Mouse (Mus musculus): ENCODE results near the gene Gm3476. TPM values are rescaled to one million over a fixed set of nuclear protein-coding genes. Genes with fewer than 3 reads are reported as not detected.
"Not testable (repeated sequence)": the region's sequence is repeated elsewhere in the genome, so short reads cannot be mapped to it uniquely, and the experiment has no call there.

Gm3476 gene
- polyA plus RNA-seq (2015; fragmentation: Nextera tagmentation; extraction: Ambion mirVana) = not detected in 2 replicates

DNA sequence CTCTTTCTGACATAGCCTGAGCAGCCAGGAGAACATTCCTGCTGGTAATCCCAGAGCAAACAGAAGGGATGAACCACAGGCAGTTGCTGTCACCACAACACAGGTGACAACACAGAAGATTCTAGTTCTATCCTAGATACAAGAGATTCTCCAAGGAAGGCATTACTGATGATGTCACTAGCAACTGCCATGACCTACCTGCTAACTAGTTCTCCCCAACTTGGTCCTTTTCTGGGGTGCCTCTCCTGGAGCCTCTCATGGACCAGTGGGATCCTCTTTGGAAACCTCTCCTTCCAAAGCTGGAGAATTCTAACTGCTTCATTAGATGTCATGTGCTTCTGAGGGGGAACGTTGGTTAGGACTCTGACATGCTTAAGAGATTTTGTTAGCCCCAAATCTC lies at the start of gene Gm3476:
Gene Gm3476, minus strand, starts transcription at position 101 of the 400 bp plus-strand sequence.
- not testable (repeated sequence) for ATAC-seq (replicated peaks)

DNA sequence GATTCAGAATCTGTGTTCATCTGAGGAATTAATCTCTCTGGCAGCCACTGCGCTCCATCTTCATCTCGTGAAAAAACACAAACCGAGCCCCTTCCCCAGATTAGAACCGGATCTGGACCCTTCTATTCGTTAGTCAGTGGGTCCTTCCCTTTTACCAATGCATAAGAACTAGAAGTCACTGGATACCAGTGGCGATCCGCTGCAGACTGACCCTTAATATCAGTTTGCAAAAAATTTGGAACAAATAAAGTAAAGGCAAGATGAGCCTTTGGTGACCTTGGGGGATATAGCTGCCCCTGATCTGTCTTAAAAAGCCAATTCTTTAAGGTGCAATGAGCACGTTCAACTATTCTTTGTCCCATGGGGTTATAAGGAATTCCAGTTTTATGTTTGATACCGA lies 37.9 kb upstream of the Gm3476 start:
- 89% methylated on average over 5 of the region's 9 CpGs for WGBS
- not testable (repeated sequence) for ATAC-seq (replicated peaks); H3K9me3 ChIP-seq; H3K4me3 ChIP-seq; H3K27ac ChIP-seq (replicated peaks); H3K4me2 ChIP-seq (replicated peaks); H3K9ac ChIP-seq (replicated peaks); H3K36me3 ChIP-seq; H3K27me3 ChIP-seq; H3K4me1 ChIP-seq

More for the DNA sequence above, at the start of gene Gm3476:
- not testable (repeated sequence) for H3K4me1 ChIP-seq; H3K9ac ChIP-seq (replicated peaks); H3K4me3 ChIP-seq; H3K36me3 ChIP-seq; H3K27me3 ChIP-seq; H3K9me3 ChIP-seq; H3K27ac ChIP-seq (replicated peaks); H3K4me2 ChIP-seq (replicated peaks)
- no CpG with 5 or more reads among the region's 1 CpGs for WGBS

DNA sequence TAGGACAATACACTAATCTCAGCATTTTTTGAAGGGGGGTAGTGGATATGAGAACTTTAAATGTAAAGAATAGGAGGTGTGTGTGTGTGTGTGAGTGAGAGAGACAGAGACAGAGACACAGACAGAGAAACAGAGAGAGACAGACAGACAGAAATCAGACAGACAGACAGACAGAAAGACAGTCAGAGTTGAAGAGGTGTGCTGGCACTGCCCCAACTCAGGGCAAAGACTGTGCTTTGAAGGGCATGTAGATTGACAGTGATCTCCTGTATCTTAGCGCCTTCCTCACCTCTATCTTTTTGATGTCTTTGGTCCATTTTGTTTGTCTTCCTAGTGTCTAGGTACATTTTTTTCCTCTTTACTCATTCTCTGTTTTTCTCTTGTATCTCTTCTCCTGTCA lies 35.5 kb upstream of the Gm3476 start:
- H3K4me2 ChIP-seq (replicated peaks); H3K4me1 ChIP-seq; H3K9me3 ChIP-seq; H3K27ac ChIP-seq (replicated peaks); H3K36me3 ChIP-seq; H3K27me3 ChIP-seq; ATAC-seq (replicated peaks); H3K9ac ChIP-seq (replicated peaks); H3K4me3 ChIP-seq: not testable (repeated sequence)
- 100% methylated on average over 1 of the region's 1 CpGs for WGBS

GRCm38 (mm10) chr14:6108272-6108925 lies 17.2 kb downstream of the Gm3476 start, which contains the start of gene Gm3468:
Gene Gm3468, minus strand, starts transcription at chr14:6108665.
- Histone ChIP-seq H3K9ac (replicated peaks) (peak within 1 kb of the TSS; percentile 36), H3K4me3 (peak within 1 kb of the TSS; percentile 46), H3K4me2 (replicated peaks) (peak within 1 kb of the TSS; percentile 45)
- H3K27me3 ChIP-seq; H3K4me1 ChIP-seq; H3K27ac ChIP-seq (replicated peaks); H3K36me3 ChIP-seq; H3K9me3 ChIP-seq: not testable (repeated sequence)
- ATAC-seq (replicated peaks) = peak; percentile 91
- under 1% methylated on average over 42 of the region's 51 CpGs for WGBS

DNA sequence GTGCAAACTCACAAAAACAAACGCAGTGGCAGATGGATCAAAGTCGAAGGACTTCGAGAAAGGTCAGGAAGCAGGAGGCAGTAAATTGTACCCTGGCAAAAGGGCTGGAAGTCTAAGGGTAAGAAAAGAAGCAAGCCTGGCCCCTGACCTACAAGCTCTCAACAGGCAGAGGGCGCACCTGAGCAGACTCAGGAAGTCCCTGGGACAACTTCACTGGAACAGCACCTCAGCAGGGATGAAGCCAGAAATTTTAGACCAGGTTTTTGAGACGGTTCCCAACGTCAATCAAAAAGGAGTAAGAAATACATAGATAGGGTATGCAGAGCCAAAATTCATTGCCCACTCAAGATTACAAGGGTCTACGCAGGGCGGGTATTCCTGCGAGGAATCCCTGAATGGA lies 18.1 kb downstream of the Gm3476 start:
- H3K27ac ChIP-seq (replicated peaks); ATAC-seq (replicated peaks); H3K27me3 ChIP-seq; H3K9ac ChIP-seq (replicated peaks); H3K36me3 ChIP-seq; H3K4me1 ChIP-seq; H3K9me3 ChIP-seq: not testable (repeated sequence)
- peak overlapping the region; percentile 46 for H3K4me3 ChIP-seq
- H3K4me2 ChIP-seq (replicated peaks) = peak overlapping the region; percentile 45
- WGBS = 5% methylated on average over 9 of the region's 9 CpGs

DNA sequence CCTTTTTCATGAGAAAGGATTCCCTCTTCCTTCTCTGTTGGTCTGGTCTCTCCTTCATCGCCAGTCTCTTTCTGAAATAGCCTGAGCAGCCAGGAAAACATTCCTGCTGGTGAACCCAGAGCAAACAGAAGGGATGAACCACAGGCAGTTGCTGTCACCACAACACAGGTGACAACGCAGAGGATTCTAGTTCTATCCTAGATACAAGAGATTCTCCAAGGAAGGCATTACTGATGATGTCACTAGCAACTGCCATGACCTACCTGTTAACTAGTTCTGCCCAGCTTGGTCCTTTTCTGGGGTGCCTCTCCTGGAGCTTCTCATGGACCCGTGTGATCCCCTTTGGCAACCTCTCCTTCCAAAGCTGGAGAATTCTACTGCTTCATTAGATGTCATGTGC lies 31.8 kb downstream of the Gm3476 start, which contains the start of gene Gm8206:
Gene Gm8206, minus strand, starts transcription at position 101 of the 400 bp plus-strand sequence.
- H3K27me3 ChIP-seq; H3K4me2 ChIP-seq (replicated peaks); H3K4me3 ChIP-seq; ATAC-seq (replicated peaks); H3K27ac ChIP-seq (replicated peaks); H3K9me3 ChIP-seq; H3K4me1 ChIP-seq; H3K36me3 ChIP-seq; H3K9ac ChIP-seq (replicated peaks): not testable (repeated sequence)
- 91% methylated on average over 2 of the region's 3 CpGs for WGBS

DNA sequence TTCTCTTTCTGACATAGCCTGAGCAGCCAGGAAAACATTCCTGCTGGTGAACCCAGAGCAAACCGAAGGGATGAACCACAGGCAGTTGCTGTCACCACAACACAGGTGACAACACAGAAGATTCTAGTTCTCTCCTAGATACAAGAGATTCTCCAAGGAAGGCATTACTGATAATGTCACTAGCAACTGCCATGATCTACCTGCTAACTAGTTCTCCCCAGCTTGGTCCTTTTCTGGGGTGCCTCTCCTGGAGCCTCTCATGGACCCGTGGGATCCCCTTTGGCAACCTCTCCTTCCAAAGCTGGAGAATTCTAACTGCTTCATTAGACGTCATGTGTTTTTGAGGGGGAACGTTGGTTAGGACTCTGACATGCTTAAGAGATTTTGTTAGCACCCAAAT lies 67.4 kb downstream of the Gm3476 start, which contains the start of gene Gm6337:
Gene Gm6337, minus strand, starts transcription at position 101 of the 400 bp plus-strand sequence.
- H3K4me2 ChIP-seq (replicated peaks); ATAC-seq (replicated peaks); H3K9ac ChIP-seq (replicated peaks); H3K4me3 ChIP-seq; H3K36me3 ChIP-seq; H3K27me3 ChIP-seq; H3K9me3 ChIP-seq; H3K27ac ChIP-seq (replicated peaks); H3K4me1 ChIP-seq: not testable (repeated sequence)
- 81% methylated on average over 4 of the region's 4 CpGs for WGBS

Other genes with a start within 250 kb of the Gm3476 start
- gene Gm8237, start 245.4 kb downstream of the Gm3476 start, polyA plus RNA-seq (2015; fragmentation: Nextera tagmentation; extraction: Ambion mirVana) = 0.27 and 0.43 TPM in 2 replicates
- gene Gm3248, start 164.1 kb downstream of the Gm3476 start, polyA plus RNA-seq (2015; fragmentation: Nextera tagmentation; extraction: Ambion mirVana) = 1.4 and 1.6 TPM in 2 replicates
- gene Gm3453, start 146.7 kb downstream of the Gm3476 start, polyA plus RNA-seq (2015; fragmentation: Nextera tagmentation; extraction: Ambion mirVana) = not detected in 2 replicates
- not detected in 2 replicates for gene Gm6337, start 67.5 kb downstream of the Gm3476 start, polyA plus RNA-seq (2015; fragmentation: Nextera tagmentation; extraction: Ambion mirVana)
- 2.9 and 3.7 TPM in 2 replicates for gene Gm8206, start 31.9 kb downstream of the Gm3476 start, polyA plus RNA-seq (2015; fragmentation: Nextera tagmentation; extraction: Ambion mirVana)
- gene Gm3468, start 17.1 kb downstream of the Gm3476 start, polyA plus RNA-seq (2015; fragmentation: Nextera tagmentation; extraction: Ambion mirVana) = 2.4 and 2.9 TPM in 2 replicates
- gene Gm21560, start 93.5 kb upstream of the Gm3476 start, polyA plus RNA-seq (2015; fragmentation: Nextera tagmentation; extraction: Ambion mirVana) = not detected in 2 replicates
- 5.4 and 5.5 TPM in 2 replicates for gene Gm3411, start 161.4 kb upstream of the Gm3476 start, polyA plus RNA-seq (2015; fragmentation: Nextera tagmentation; extraction: Ambion mirVana)
- gene Gm21103, start 179.0 kb upstream of the Gm3476 start, polyA plus RNA-seq (2015; fragmentation: Nextera tagmentation; extraction: Ambion mirVana) = not detected in 2 replicates
- gene Gm3618, start 217.9 kb upstream of the Gm3476 start, polyA plus RNA-seq (2015; fragmentation: Nextera tagmentation; extraction: Ambion mirVana) = not detected in 2 replicates

Measured in forebrain, embryonic 15.5 days (tissue).